Mouse (Mus musculus): ENCODE measurements around the gene Msrb1. TPM values are rescaled to one million over a fixed set of nuclear protein-coding genes. Genes with fewer than 3 reads are reported as not detected.

Gene Msrb1
- polyA plus RNA-seq, 1 experiment from 2014 or later: 59.8 TPM

DNA sequence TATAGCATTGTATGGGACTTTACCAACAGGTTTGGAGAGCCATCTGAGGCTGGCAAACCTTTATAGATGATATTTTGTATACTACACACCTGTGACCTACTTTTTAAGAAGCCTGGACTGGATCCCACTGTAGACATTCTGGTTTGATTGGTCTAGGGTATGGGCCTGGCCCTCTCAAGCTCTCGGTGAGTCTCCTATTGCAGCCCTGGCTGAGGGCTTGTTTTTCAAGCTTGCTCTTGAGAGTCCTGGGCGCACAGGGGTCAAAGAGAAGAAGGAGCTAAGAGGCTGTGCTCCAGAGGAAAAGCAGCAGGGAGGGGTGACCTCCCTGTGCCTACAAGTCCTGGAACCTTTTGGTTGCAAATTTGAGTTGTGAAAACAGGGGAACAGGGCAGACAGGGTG lies 40.6 kb downstream of the Msrb1 start:
- Histone ChIP-seq H3K36me3 (ENCODE audit: insufficient read depth, low read length) (no peaks in the 10 kb centered on the region), H3K9ac (replicated peaks; ENCODE audit: low read depth) (no peak overlapping the region), H3K4me2 (replicated peaks; ENCODE audit: low read depth, low read length) (no peak overlapping the region), H3K27ac (ENCODE audit: low read length) (peak overlapping the region; percentile 54; the same call in 1 of the 2 replicates), H3K4me1 (ENCODE audit: insufficient read depth, low read depth, low read length) (no peaks in the 10 kb centered on the region), H3K27me3 (replicated peaks; ENCODE audit: insufficient read depth, low read length) (no peaks in the 10 kb centered on the region), H3K4me3 (ENCODE audit: low read depth, low read length) (no peak overlapping the region), H3K9me3 (ENCODE audit: low read length) (peaks cover 4% of the 10 kb centered on the region; the same call in 1 of the 2 replicates)
- WGBS: 68% methylated on average over 2 of the region's 2 CpGs
- peak; percentile 95 for ATAC-seq
- 0 out of 2 replicates have a peak, but pooled peaks have one; percentile 26 for TF ChIP-seq EP300 (IDR thresholded peaks at IDR 0.05)
- no peak for TF ChIP-seq CTCF (IDR thresholded peaks at IDR 0.05)
- DNase-seq (ENCODE audit: low spot score): peak; percentile 80

DNA sequence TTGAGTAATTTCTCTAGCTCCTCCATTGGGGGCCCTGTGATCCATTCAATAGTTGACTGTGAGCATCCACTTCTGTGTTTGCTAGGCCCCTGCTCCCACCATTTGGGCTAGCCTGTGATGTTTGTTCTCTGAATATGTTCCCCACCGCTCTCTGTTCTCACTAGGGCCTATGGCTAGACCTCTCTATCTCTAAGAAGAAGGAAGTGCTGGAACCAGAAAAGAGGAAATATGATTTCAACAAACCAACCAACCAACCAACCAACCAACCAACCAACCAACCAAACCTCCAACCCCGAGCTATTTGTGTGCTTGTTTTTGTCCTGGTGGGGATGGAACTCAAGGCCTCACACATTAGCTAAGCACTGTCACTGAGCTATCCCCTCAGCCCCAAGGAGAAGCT lies 44.4 kb downstream of the Msrb1 start:
- WGBS: 80% methylated on average over 2 of the region's 2 CpGs
- TF ChIP-seq EP300 (IDR thresholded peaks at IDR 0.05) (no peak), CTCF (IDR thresholded peaks at IDR 0.05) (no peak)
- ATAC-seq (no peak), DNase-seq (ENCODE audit: low spot score) (no peak)
- Histone ChIP-seq H3K27me3 (replicated peaks; ENCODE audit: insufficient read depth, low read length) (no peaks in the 10 kb centered on the region), H3K4me3 (ENCODE audit: low read depth, low read length) (no peak overlapping the region), H3K4me1 (ENCODE audit: insufficient read depth, low read depth, low read length) (no peaks in the 10 kb centered on the region), H3K9me3 (ENCODE audit: low read length) (no peaks in the 10 kb centered on the region), H3K4me2 (replicated peaks; ENCODE audit: low read depth, low read length) (no peak overlapping the region), H3K36me3 (ENCODE audit: insufficient read depth, low read length) (no peaks in the 10 kb centered on the region), H3K27ac (ENCODE audit: low read length) (no peak overlapping the region), H3K9ac (replicated peaks; ENCODE audit: low read depth) (no peak overlapping the region)

DNA sequence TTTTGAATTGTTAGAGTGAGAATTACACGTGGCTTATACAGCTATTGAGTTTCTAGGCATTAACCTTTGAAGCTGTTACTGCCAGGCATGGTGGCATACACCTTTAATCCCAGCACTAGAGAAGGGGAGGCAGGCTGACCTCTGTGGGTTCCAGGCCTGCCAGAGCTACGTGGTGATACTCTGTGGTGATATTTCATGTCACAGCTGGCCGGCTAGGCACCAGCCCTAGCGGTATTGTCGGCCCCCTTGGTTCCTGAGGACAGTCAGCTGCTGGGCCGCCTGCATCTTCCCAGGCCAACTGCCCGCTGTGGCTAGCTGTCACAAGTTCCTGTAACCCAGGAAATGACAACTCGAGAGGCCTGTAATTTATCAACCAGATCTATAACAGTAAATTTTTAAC lies 55.7 kb downstream of the Msrb1 start:
- ATAC-seq (no peak), DNase-seq (ENCODE audit: low spot score) (no peak)
- TF ChIP-seq EP300 (IDR thresholded peaks at IDR 0.05) (no peak), CTCF (IDR thresholded peaks at IDR 0.05) (no peak)
- Histone ChIP-seq H3K27me3 (replicated peaks; ENCODE audit: insufficient read depth, low read length) (no peaks in the 10 kb centered on the region; the same call in 1 of the 2 replicates), H3K36me3 (ENCODE audit: insufficient read depth, low read length) (no peaks in the 10 kb centered on the region), H3K4me1 (ENCODE audit: insufficient read depth, low read depth, low read length) (no peaks in the 10 kb centered on the region), H3K9ac (replicated peaks; ENCODE audit: low read depth) (no peak overlapping the region), H3K27ac (ENCODE audit: low read length) (no peak overlapping the region), H3K4me2 (replicated peaks; ENCODE audit: low read depth, low read length) (no peak overlapping the region), H3K9me3 (ENCODE audit: low read length) (no peaks in the 10 kb centered on the region), H3K4me3 (ENCODE audit: low read depth, low read length) (no peak overlapping the region)
- WGBS: 35% methylated on average over 8 of the region's 8 CpGs

Other genes starting within 250 kb of the Msrb1 start
- 0.15 and 0.33 TPM in 2 replicates for gene Caskin1, start 248.0 kb upstream of the Msrb1 start, polyA plus RNA-seq (2015; fragmentation: Nextera tagmentation; extraction: Ambion mirVana)
- 65.3 and 66.8 TPM in 2 replicates for gene Traf7, start 208.7 kb upstream of the Msrb1 start, polyA plus RNA-seq (2015; fragmentation: Nextera tagmentation; extraction: Ambion mirVana)
- gene Rab26, start 202.4 kb upstream of the Msrb1 start, polyA plus RNA-seq (2015; fragmentation: Nextera tagmentation; extraction: Ambion mirVana): 1.2 and 1.3 TPM in 2 replicates
- gene Pkd1, start 186.8 kb upstream of the Msrb1 start, polyA plus RNA-seq (2015; fragmentation: Nextera tagmentation; extraction: Ambion mirVana): 26.3 and 27.4 TPM in 2 replicates
- gene Tsc2, start 104.0 kb upstream of the Msrb1 start, polyA plus RNA-seq (2015; fragmentation: Nextera tagmentation; extraction: Ambion mirVana): 31.7 and 32.8 TPM in 2 replicates
- gene Nthl1, start 104.0 kb upstream of the Msrb1 start, polyA plus RNA-seq (2015; fragmentation: Nextera tagmentation; extraction: Ambion mirVana): 13.6 and 13.8 TPM in 2 replicates
- gene Slc9a3r2, start 86.3 kb upstream of the Msrb1 start, polyA plus RNA-seq (2015; fragmentation: Nextera tagmentation; extraction: Ambion mirVana): 316 and 341 TPM in 2 replicates
- 8.6 and 10.3 TPM in 2 replicates for gene Npw, start 78.2 kb upstream of the Msrb1 start, polyA plus RNA-seq (2015; fragmentation: Nextera tagmentation; extraction: Ambion mirVana)
- 10.5 and 11.9 TPM in 2 replicates for gene Zfp598, start 67.0 kb upstream of the Msrb1 start, polyA plus RNA-seq (2015; fragmentation: Nextera tagmentation; extraction: Ambion mirVana)
- gene Syngr3, start 46.7 kb upstream of the Msrb1 start, polyA plus RNA-seq (2015; fragmentation: Nextera tagmentation; extraction: Ambion mirVana): 0.19 and 0.33 TPM in 2 replicates
- 26.1 and 29.0 TPM in 2 replicates for gene Gfer, start 40.5 kb upstream of the Msrb1 start, polyA plus RNA-seq (2015; fragmentation: Nextera tagmentation; extraction: Ambion mirVana)
- 5.0 and 5.3 TPM in 2 replicates for gene Noxo1, start 40.4 kb upstream of the Msrb1 start, polyA plus RNA-seq (2015; fragmentation: Nextera tagmentation; extraction: Ambion mirVana)
- 26.8 and 33.4 TPM in 2 replicates for gene Tbl3, start 29.0 kb upstream of the Msrb1 start, polyA plus RNA-seq (2015; fragmentation: Nextera tagmentation; extraction: Ambion mirVana)
- not detected in 2 replicates for gene Rnf151, start 18.6 kb upstream of the Msrb1 start, polyA plus RNA-seq (2015; fragmentation: Nextera tagmentation; extraction: Ambion mirVana)
- 755 and 834 TPM in 2 replicates for gene Rps2, start 18.5 kb upstream of the Msrb1 start, polyA plus RNA-seq (2015; fragmentation: Nextera tagmentation; extraction: Ambion mirVana)
- 205 and 206 TPM in 2 replicates for gene Ndufb10, start 12.2 kb upstream of the Msrb1 start, polyA plus RNA-seq (2015; fragmentation: Nextera tagmentation; extraction: Ambion mirVana)
- 0.19 and 0.31 TPM in 2 replicates for gene Rpl3l, start 8.8 kb upstream of the Msrb1 start, polyA plus RNA-seq (2015; fragmentation: Nextera tagmentation; extraction: Ambion mirVana)
- 2.8 TPM in 2 replicates for gene Hs3st6, start 16.3 kb downstream of the Msrb1 start, polyA plus RNA-seq (2015; fragmentation: Nextera tagmentation; extraction: Ambion mirVana)
- gene Meiob, start 67.6 kb downstream of the Msrb1 start, polyA plus RNA-seq (2015; fragmentation: Nextera tagmentation; extraction: Ambion mirVana): 0.11 TPM in 1 of 2 replicates, not detected in the other
- 54.5 and 56.8 TPM in 2 replicates for gene Hagh, start 103.5 kb downstream of the Msrb1 start, polyA plus RNA-seq (2015; fragmentation: Nextera tagmentation; extraction: Ambion mirVana)
- gene Fahd1, start 113.7 kb downstream of the Msrb1 start, polyA plus RNA-seq (2015; fragmentation: Nextera tagmentation; extraction: Ambion mirVana): 16.7 and 18.3 TPM in 2 replicates
- 4.5 and 4.8 TPM in 2 replicates for gene Igfals, start 129.4 kb downstream of the Msrb1 start, polyA plus RNA-seq (2015; fragmentation: Nextera tagmentation; extraction: Ambion mirVana)
- 41.3 and 51.3 TPM in 2 replicates for gene Nubp2, start 149.7 kb downstream of the Msrb1 start, polyA plus RNA-seq (2015; fragmentation: Nextera tagmentation; extraction: Ambion mirVana)
- 40.2 and 45.4 TPM in 2 replicates for gene Spsb3, start 150.0 kb downstream of the Msrb1 start, polyA plus RNA-seq (2015; fragmentation: Nextera tagmentation; extraction: Ambion mirVana)
- 17.3 and 17.5 TPM in 2 replicates for gene Eme2, start 158.4 kb downstream of the Msrb1 start, polyA plus RNA-seq (2015; fragmentation: Nextera tagmentation; extraction: Ambion mirVana)
- gene Mrps34, start 158.5 kb downstream of the Msrb1 start, polyA plus RNA-seq (2015; fragmentation: Nextera tagmentation; extraction: Ambion mirVana): 81.6 and 90.7 TPM in 2 replicates
- 44.3 and 44.7 TPM in 2 replicates for gene Nme3, start 159.9 kb downstream of the Msrb1 start, polyA plus RNA-seq (2015; fragmentation: Nextera tagmentation; extraction: Ambion mirVana)
- 9.7 and 11.1 TPM in 2 replicates for gene Mapk8ip3, start 200.3 kb downstream of the Msrb1 start, polyA plus RNA-seq (2015; fragmentation: Nextera tagmentation; extraction: Ambion mirVana)
- 21.9 and 27.1 TPM in 2 replicates for gene Jpt2, start 224.0 kb downstream of the Msrb1 start, polyA plus RNA-seq (2015; fragmentation: Nextera tagmentation; extraction: Ambion mirVana)